Mouse (Mus musculus) 416B (cell line): ENCODE measurements at regions not wholly inside any gene's neighbourhood (a gene's known extent, or its start where the extent isn't known, plus 50 kb on each side); places are given as distances from the start of the nearest gene placed in this dataset.

Experiments
- DNase-seq: peaks from one replicate; pipeline ENCODE4 v3.0.0; 2011; ENCODE audit warnings: low read depth

DNA sequence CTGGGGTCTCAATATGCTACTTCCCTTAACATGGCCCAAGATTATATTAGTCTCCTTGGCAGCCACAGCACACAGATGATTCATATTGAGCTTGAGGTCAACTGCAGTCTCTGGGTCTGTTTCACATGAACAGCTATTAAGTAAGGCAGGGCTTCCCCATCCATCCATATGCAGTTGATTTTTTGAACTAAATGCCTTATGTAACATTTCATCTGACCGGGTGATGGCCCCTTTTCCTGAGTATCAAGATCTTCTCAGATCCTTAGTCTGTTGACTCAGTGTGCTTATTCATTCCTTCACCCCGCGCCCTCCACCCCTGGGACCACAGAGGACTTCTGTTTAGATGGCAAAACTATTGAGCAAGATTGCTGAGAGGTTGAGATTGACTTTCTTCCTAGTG lies 202.7 kb downstream of the Cyp26b1 start:
- DNase-seq, result no peak

DNA sequence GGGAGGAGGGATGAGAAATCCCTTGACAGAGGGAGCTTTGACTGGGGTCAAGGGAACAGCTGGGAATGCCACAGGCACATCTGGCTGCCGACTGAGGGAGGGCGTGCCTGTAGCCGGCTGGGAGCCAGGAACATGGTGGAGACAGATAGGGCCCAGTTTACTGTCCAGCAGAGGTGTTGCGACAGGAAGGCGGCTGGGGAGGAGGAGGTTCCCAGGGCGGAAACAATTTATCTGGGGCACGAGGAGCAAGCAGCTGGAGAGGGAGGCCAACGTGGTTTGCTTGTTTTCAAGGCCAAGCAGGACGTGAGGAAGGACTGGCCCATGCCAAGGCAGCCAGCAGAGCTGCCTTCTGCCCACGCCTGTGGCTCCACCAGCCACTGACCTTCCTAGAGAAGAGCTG lies 208.0 kb downstream of the Cyp26b1 start:
- DNase-seq, result no peak

DNA sequence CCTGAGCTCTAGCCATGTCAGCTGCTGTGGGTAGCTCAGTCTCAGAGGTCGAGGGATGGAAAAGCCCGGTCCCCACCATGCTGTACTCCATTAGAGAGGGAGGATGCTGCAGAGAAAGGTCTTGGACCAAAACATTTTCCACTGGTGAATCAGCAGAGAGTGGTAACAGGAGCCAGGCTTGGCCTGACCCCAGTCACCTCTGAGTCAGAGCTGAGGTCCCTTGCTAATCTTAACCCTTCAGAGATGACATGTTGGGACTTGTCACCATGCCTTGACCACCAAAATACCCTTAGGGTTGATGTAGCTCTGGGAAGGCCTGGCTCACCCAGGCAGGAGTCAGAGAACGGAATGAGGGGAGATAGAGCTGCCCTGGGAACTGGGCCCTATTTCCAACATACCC lies 210.0 kb downstream of the Cyp26b1 start:
- peak; percentile 31 for DNase-seq

DNA sequence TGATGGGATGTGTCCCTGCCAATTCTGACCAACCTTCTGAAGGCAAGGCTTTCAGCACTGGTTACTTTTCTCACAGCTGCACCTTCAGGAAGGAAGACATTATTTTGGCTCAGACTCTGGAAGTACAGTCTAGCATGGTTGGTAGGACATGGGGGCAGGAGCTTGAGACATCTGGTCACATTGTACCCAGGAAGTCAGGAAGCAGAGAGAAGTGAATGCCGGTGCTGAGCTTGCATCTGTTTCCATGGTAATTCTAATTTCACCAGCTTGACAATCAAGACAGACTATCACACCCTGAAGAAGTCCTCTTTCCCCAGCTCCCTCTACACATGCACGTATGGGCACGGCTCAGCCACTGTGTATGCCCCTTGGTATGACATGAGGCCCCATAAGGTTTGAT lies 210.6 kb downstream of the Cyp26b1 start:
- no peak for DNase-seq

DNA sequence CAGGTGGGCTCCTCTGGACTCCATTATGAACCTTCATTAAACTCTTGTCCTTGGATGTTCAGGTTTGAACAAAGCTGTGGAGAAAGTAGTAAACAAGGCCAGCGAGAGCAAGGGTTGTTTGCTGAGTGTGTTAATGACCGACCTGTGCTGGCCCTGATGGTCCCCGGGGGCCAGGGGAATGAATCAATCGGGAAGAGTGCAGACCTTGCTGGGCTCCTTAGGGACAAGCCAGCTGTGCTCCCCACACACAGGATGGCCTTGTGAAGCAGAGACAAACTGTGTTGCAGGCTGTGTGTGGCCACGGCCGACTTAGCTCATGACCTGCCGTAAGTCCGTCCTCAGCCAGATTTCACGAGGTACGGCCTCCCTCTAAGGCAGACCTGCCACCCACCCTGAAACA lies 212.1 kb downstream of the Cyp26b1 start:
- DNase-seq, result no peak

DNA sequence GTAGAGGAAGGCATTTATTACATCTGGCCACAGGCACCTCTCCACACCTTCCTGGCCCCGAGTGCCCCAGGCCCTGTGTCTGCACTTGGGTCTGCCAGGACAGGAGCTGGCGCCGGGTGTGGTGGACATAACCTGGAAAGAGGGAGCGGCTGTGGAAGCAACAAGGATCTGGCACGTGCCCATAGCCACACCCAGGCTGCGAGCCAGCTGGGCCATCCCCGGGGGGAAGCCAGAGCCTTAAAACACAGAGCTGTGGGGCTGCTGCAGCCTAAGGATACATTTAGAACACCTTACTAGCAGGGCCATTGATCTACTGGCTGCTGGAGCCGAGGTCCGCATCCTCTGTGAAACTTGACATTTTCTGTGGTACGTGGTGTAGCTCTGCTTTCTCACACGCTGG lies 217.0 kb downstream of the Cyp26b1 start:
- DNase-seq, result no peak

DNA sequence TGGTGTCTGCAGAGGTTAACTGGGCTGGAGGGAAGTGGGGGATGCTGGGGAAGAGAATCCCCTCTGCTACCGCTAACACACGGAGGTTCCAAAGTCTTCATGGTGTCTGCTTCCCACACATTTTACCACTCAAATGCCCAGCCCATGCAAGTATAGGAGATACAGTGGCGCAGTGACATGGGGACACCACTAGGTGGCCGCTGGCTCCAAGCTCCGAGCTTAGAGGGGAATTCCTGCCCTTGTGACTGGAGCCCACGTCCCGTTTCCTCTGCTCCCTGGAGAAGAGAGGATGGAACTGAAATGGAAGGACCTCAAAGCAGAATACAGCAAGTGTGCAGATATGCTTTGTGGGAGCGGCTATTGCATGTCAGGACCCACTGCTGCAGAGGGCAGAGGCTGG lies 218.2 kb downstream of the Cyp26b1 start:
- peak; percentile 31 for DNase-seq

DNA sequence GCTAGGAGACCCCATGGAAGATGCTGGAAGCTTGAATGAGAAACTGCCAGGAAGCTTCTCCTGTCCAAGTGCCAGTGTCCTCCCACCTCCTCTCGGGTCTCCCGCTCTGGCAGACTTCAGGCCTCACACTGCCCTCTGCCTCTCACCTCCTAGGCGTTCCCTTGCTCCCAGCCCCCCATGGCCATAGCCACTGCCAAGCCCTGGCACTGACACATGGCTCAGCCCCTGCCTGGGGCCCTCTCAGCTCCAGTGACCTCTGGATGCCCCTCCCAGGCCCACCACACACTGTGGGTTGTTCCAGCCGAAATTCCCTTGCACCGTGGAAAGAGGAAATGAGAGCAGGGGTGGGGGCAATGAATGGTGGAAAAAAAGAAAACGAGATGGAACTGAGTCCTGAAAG lies 227.3 kb downstream of the Cyp26b1 start:
- DNase-seq, result no peak

DNA sequence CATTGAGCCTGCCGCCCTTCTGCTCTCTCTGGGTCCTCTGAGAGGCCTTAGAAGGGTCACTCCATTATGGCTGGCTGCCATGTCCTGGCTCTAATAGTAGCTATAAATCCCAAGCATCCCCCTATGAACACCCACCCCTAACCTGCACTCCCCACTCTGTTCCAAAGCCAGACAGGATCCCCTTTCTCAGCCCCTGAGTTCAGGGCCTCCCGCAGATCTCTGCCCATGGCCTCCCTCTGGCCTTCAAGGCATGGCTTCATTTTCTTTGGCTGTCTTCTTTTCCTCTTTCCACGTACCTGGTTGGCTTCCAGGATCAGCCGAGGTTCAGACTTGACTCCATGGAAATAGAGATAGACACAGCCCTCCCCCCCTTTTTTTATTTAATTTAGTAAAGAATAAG lies 227.8 kb downstream of the Cyp26b1 start:
- DNase-seq, result no peak

DNA sequence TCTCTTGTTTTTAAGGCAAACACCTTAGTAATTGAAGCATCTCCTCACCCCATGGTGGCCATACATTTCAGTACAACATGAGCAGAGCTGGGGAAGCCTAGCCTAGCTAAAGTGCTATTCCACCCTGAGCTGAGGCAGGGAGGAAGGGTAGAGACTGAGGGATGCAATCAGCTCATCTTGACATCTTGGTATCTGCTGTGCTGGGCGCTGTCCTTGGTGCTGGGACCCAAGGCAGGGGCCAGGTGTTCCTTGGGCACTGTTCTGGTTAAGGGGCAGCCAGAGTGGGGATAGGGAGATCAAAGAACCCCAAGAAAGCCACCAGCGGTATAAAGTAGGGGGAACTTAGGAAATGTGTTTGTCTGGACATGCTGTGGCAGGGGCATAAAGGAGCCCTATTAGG lies 228.7 kb downstream of the Cyp26b1 start:
- DNase-seq, result peak; percentile 11

DNA sequence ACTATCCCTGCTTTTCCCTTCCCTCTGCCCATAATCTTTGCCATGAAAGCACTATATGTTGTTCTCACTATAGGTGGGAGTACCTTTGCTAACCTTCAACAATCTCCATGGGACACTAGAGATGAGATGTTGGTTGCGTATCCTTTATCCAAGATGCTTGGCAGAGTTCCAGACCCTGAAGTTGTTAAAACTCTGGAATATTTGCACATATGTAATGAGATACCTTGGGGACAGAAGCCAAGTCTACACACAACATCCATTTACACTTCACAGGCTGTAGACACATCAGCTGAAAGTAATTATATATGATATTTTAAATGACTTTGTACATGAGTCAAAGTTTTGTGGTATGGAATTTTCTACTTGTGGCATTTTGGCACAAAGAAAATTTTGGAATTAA lies 231.4 kb downstream of the Cyp26b1 start:
- no peak for DNase-seq

DNA sequence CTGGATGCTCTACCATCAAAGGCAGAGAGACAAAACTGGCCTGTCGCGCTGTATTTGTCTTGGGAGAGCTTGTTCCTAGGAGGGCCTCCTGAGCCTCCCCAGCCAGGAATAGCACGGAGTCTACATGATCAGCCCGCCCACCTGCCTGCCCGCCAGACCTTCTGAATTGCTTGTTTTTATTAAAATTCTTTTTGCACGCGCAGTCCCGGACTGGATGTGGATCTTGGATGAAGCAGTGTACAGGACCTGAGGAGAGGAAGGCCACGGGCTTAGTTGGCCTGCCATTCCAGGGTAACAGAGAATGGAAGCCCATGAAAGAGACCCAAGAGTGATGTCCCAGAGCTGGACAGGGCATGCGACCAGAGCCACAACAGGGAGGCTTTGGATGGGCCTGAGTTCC lies 235.8 kb downstream of the Cyp26b1 start:
- no peak for DNase-seq

DNA sequence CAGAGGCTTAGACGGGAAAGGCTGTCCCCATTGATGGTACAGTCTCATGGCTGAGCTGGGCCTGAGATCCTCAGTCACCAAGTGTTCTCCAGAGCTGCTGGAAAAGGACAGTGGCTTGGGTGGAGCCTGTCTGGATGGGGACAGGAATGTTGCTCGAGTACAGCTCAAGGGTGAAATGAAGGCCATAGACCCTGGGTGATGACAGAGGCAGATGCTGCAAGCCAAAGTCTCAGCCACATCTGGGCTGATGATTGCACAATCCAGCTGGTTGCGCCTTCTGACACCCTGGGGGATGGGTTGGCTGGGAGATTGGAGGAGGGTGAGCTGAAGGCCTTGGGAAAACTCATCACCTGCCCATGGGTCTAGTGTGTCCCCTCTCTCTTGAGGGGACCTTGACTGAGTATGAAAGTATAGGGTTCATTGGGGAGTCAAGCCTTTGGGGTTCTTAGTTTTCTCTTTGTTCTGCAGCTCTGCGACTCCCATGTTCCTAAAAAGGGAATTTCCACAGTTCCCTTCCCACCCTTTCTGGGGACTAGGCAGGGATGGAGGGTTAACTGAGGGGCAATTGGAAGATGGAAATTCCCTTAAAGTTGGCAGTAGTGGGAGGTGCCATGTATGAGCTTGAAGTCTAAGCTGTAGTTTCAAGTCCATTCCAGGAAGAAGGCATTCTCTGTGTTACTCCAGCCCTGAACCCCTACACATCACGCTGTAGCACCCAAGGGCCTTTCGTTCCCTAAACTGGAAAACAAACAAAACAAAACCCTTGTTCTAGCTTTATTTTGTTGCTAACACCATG lies 240.1 kb downstream of the Cyp26b1 start:
- DNase-seq, result no peak

DNA sequence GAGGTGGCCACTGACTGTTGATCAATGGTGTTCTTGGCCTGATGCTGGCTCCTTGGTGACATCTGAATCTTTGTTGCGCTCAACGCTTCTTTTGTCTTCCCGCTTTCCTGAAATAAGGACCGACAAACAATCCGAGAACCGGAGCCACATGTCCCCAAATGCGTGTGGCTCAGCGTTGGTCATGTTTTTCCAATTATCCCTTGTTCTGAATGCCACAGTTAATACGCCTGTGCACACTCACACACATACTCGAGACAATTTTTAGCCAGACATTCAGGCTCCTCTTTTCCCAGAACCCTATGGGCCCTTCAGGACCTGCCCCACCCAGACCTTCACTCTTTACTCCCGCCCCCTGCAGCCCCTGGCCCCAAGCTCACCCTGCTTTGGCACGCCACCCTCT lies 248.8 kb downstream of the Cyp26b1 start:
- no peak for DNase-seq

DNA sequence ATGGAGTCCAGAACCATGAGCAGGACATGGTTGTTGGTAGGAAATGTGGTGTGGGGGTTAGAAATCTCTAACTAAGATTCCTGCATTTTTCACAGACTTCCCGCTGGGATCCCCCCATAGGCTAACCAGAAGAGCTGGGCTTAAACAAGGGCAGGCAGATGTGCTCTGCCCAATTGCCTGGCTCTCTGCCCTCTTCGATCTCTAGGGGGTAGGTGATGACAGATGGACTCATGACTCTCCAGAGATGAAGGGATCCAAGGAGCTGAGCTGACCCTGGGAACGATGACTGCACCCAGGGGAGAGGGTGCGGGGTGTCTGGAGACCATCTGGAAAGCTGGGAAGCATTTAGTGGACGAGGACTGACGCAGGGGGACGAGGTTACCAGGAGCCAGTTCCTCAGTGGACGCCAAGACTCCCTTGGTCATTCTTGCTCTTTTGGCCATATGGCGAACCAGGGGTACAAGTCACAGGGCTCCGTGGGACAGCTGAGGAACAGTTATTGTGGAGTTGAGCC lies 260.0 kb downstream of the Cyp26b1 start:
- DNase-seq, result no peak

DNA sequence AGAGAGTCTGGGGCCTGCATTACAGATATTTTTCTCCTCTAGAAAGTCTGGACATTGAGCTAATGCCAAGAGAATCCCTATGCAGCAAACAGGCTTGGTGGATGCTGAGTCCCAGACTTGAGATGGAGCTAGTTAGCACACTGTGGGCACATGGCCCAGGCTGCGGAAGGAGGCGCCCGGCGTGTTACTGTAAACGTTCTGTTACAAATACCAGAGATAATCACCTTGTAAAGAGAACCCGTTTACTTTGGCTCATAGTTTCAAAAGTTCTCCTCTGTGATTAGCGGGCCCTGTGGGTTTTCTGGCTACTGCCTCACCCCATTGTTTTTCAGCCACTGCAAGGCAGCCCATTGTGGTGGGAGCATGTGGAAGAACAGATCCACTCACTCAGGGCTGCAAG lies 264.6 kb downstream of the Cyp26b1 start:
- DNase-seq, result no peak

DNA sequence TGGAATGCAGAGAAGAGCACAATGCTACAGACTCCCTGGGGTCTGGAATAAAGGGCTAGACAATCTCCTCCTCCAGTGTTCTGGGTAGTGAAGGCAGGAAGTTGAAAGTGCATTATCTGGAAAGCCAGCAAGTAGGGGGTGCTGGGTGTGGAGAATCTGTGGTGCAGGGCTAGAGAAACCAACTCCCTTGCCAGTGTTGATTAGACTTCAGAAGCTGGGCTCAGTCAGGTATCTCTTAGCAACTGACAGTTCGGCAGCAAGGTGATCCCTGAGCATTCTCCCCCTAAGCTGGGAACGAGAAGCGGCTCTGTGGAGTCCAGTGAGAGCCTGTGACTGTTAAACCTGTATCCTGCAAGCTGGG lies 265.7 kb downstream of the Cyp26b1 start:
- peak; percentile 7 for DNase-seq

DNA sequence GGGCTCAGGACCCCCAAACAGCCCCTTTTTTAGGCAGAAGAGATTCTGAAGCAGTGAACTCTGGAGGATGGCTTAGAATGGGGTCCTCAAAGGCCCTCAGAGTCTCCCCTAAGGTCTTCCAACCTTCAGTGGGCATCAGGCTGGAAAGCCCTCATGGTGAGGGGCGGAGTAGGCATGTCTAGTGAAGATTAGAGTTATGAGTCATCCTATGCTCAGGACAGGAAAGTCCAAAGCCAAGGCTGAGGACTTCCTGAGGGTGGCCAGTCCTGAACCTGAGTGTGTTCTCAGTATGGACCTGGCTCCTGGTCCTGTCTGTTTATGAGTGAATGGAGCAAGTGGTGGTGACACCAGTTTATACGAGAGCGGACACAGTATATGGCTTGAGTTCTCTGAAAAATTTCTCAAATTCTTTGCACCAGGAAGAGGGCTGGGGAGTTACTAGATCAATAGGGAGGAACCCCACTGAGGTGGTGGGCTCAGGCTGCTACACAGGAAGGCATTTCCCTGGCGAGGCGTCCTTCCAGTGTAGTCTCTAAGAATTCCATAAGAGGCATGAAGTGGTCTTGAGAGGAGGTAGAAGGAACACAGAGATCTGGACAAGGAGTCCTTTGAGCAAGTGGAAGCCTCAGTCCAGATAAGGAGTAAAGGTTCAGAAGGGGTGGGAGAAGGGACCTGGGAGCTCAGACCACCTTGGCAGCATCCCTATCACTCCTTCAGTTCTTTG lies 266.2 kb downstream of the Cyp26b1 start:
- DNase-seq, result peak; percentile 13

DNA sequence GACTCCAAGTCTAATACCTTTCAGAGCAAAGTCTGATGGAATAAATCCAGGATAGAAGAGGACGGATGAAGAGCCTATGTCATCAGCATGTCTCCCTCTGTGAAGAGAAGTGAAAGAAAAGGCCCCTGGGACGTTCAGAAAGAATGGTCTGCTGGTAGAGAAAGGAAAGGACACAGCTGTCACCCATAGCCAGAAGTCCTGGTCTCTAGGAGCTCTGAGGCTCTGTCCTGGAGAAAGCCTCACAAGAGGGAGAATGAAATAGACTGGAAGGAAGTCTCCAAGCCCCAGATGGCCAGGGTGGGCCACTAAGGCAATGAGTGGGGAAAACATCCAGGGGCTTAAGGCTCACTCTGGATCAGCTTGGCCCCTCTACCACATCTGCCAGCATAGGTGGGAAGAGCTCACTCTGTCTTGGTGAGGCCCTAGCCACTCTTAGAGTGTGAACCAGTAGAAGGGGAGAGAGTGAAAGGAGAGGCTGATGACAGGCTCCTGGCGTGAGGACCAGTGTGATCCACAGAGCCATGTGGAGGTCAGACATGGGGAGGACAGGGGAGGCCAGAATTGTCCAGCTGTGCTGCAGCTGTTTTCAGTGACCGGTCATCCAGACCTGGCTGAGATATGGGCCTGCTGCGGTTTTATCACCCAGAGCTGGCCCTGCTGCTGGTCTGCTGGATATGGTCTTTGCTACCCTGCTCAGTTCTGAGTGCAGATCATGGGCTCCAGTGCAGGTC lies 268.2 kb downstream of the Cyp26b1 start:
- DNase-seq, result no peak

DNA sequence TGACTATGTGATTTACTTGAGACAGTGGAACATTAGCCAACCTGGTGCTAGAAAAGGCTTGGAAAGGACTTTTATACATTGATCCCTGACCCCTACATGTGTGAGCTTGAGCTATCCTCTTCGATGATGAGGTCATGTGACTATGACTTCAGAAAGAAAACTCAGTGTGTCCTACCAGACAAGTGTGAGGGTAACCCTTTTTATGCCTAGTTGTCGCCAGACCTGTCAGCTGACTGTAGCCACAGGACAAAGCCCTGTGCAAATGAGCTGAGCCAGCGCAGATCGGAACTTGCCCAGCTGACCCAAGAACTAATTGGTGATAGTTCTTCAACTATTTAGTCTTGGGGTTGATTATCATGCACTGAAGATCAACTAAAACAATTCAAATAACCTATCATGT lies 269.5 kb downstream of the Cyp26b1 start:
- DNase-seq, result no peak

DNA sequence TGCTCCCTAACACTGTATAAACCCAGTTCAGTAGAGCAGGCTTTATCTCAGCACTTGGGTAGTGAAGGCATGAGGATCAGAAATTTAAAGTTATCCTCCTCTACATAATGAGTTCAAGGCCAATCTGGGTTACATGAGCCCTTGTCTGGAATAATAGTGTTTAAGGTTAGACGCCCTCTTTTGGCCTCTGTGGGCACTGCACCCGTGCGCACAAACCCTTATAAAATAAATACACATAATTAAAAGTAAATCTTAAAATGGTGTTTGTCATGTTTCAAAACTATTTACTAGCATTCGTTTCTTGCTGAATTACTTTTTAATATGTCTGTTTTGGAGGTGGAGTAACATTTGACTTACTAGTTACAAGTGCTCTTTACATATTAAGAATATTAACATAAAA lies 271.2 kb downstream of the Cyp26b1 start:
- DNase-seq, result peak; percentile 15

DNA sequence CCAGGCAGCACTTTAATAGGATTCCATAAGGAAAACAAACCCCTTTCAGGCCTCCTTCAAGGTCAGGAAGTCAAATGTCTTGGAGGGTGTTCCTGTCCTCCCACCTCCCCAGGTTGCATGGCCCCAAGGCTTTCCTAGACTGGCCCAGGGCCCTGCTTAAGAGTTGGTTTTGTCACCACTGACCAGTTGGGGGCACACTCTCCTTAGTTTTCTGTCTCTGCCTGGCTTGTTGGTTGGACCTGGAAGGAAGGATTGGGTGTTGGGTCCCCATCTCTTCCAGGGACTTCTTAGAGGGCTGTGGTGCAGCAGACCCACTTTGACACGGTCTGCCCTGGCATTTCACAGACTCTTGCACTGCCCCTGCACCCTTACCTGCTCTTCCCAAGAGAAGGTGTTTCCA lies 273.1 kb downstream of the Cyp26b1 start:
- DNase-seq, result peak; percentile 37

DNA sequence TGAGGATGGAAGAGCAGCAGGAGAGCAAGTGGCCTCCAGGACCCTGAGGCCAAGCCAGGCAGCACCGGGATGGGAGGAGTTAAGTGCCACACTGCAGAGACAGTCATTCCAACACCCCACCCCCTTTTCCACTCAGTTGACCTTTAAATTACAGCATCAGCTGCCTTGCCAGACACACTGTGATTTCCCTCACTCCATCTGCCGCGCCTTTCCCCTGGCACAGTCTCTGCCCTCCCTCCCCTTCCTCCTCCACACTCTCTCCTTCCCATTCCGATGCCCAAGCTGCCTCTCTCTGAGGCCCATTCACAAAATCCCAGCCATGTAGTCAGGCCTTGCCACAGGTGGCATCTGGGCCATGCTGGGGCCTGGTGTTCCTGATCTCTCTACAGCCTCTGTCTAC lies 274.9 kb downstream of the Cyp26b1 start:
- no peak for DNase-seq
